Mouse (Mus musculus): ENCODE measurements around the gene Smyd3.

DNA sequence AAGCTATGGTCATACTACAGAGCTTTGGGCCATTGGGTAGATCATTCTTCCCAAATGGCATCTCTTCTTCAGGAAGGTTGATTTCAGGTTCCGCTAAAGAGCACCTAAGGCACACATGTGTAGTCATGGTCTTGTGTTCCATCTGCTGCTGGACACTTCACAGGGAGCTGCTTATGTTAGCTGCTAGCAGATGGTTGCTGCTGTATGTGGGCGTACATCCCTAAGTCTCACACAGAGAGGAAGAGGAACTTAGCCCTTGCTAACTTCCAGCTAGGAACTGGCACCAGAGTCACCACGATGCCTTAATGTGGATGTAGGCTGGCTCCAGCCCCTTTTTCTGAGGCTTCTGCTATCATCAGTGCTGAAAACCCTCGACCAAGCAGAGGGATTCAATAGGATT lies 491.2 kb downstream of the Smyd3 start:
- TF ChIP-seq POLR2A (IDR thresholded peaks at IDR 0.05; ENCODE audit: insufficient read depth, low read depth, low read length) (no peak), CTCF (IDR thresholded peaks at IDR 0.05; ENCODE audit: insufficient read depth, low read depth, low read length) (no peak)

Measured in olfactory bulb, adult 2 months (tissue).